Mouse (Mus musculus) left cerebral cortex, adult 9 months (tissue): ENCODE results near the gene Zfp366.

Experiments
- DNase-seq, 2 experiments: peaks; one replicate each; pipeline ENCODE4 v3.0.0; 2022; ENCODE audit warnings: low spot score in 2 of 2

Zfp366 gene

DNA sequence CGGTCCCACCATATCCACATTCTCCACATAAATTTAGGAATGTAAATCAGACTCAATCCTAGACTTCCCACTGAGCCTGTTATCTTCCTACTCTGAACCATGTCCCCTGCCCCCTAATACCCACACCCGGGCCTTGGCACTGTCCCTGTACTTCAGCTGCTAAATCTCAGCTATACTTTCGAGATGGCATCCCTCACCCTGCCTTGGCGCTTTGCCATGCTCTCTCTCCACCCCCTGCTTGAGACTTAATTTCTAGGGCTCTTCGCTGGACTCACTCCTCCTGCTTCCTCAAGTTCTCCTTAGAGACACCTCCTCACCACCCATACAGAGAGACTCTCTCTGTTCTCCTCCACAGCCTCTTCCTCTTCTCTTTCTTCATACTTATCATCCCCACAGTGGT, 115.3 kb downstream of the Zfp366 start:
- no peak for DNase-seq
